Mouse (Mus musculus) lung, embryonic 16.5 days (tissue): ENCODE results near the gene Fam129a. TPM values are rescaled to one million over a fixed set of nuclear protein-coding genes. Genes with fewer than 3 reads are reported as not detected.
"Not testable (repeated sequence)": the region's sequence is repeated elsewhere in the genome, so short reads cannot be mapped to it uniquely, and the experiment has no call there.

ENCODE experiments used
- ATAC-seq: fragments of 200-750 bp; cut with Nextera tagmentation; 2 replicates; pipeline ENCODE4 v1.8.0; 2017; ENCODE audit warnings: low read depth, mild to moderate bottlenecking, moderate library complexity
- H3K27ac ChIP-seq: fragments of 300-500 bp; sonication (generic); 2 replicates; pipeline ENCODE4 v1.5.1; 2014; ENCODE audit warnings: mild to moderate bottlenecking, control low read depth, low read length
- H3K27me3 ChIP-seq: fragments of 300-500 bp; sonication (generic); 2 replicates; pipeline ENCODE4 v1.6.1; 2014; ENCODE audit warnings: low read depth, low read length, mixed read lengths; ENCODE audit not compliant: control insufficient read depth, insufficient read depth
- H3K36me3 ChIP-seq: fragments of 300-500 bp; sonication (generic); 2 replicates; pipeline ENCODE4 v1.6.1; 2014; ENCODE audit warnings: low read length; ENCODE audit not compliant: control insufficient read depth, insufficient read depth
- H3K4me1 ChIP-seq: fragments of 300-500 bp; sonication (generic); replicated peaks from 2 replicates; pipeline ENCODE4 v1.6.1; 2014; ENCODE audit warnings: low read length, mixed read lengths; ENCODE audit not compliant: control insufficient read depth, insufficient read depth
- H3K4me2 ChIP-seq: fragments of 300-500 bp; sonication (generic); 2 replicates; pipeline ENCODE4 v1.6.1; 2014; ENCODE audit warnings: low read depth, low read length, control low read depth
- H3K4me3 ChIP-seq: fragments of 300-500 bp; sonication (generic); 2 replicates; pipeline ENCODE4 v1.5.1; 2014; ENCODE audit warnings: mild to moderate bottlenecking, low read length, control low read depth
- H3K9ac ChIP-seq: fragments of 300-500 bp; sonication (generic); 2 replicates; pipeline ENCODE4 v1.6.1; 2014; ENCODE audit warnings: low read length, control low read depth
- H3K9me3 ChIP-seq: fragments of 300-500 bp; sonication (generic); 2 replicates; pipeline ENCODE4 v1.6.1; 2016; ENCODE audit warnings: low read length; ENCODE audit not compliant: control insufficient read depth
- WGBS: fragments of 180-500 bp; shearing (Covaris S2); extraction: QIAGEN DNeasy Blood & Tissue Kit; methylation state at CpG from one replicate; pipeline ENCODE4 v1.1.7; 2014; 5-methylcytosine and 5-hydroxymethylcytosine counted together
- polyA plus RNA-seq: library from polyadenylated mRNA; unstranded; fragments of >200 nt; fragmentation: Nextera tagmentation; extraction: Ambion mirVana; gene quantifications from 2 replicates; pipeline ENCODE4 v1.2.1, GENCODE M21; 2015

Fam129a gene
- polyA plus RNA-seq, 1 experiment from 2014 or later: 14.1 TPM

GRCm38 (mm10) chr1:151596562-151596961 lies 25.6 kb downstream of the Fam129a start:
- 57% methylated on average over 8 of the region's 8 CpGs for WGBS
- Histone ChIP-seq H3K27me3 (no peaks in the 10 kb centered on the region), H3K4me2 (no peak overlapping the region)

GRCm38 (mm10) chr1:151597677-151598297 lies 26.8 kb downstream of the Fam129a start:
- no peak; the same call in 1 of the 2 replicates for ATAC-seq
- 0 out of 2 replicates have a peak, but pooled peaks cover 2% of the 10 kb centered on the region for H3K4me1 ChIP-seq
- no peak overlapping the region for H3K4me3 ChIP-seq
- H3K9me3 ChIP-seq: no peaks in the 10 kb centered on the region
- H3K36me3 ChIP-seq: no peaks in the 10 kb centered on the region
- H3K27me3 ChIP-seq: no peaks in the 10 kb centered on the region
- H3K9ac ChIP-seq: no peak overlapping the region
- WGBS: 62% methylated on average over 6 of the region's 6 CpGs
- H3K4me2 ChIP-seq: no peak overlapping the region
- H3K27ac ChIP-seq: no peak overlapping the region

More at GRCm38 (mm10) chr1:151596562-151596961, 25.6 kb downstream of the Fam129a start:
- no peaks in the 10 kb centered on the region for H3K9me3 ChIP-seq
- no peak overlapping the region for H3K4me3 ChIP-seq
- peaks cover 7% of the 10 kb centered on the region for H3K4me1 ChIP-seq
- ATAC-seq: no peak
- H3K36me3 ChIP-seq: no peaks in the 10 kb centered on the region
- H3K9ac ChIP-seq: no peak overlapping the region
- H3K27ac ChIP-seq: no peak overlapping the region

- Histone ChIP-seq H3K27me3 (no peaks in the 10 kb centered on the region), H3K4me3 (no peak overlapping the region), H3K9me3 (no peaks in the 10 kb centered on the region), H3K27ac (no peak overlapping the region), H3K4me1 (peaks cover 2% of the 10 kb centered on the region; the same call in 1 of the 2 replicates), H3K4me2 (no peak overlapping the region), H3K9ac (no peak overlapping the region), H3K36me3 (no peaks in the 10 kb centered on the region)
- no peak for ATAC-seq
- WGBS: 91% methylated on average over 2 of the region's 2 CpGs
Measured at GRCm38 (mm10) chr1:151598876-151599275, 27.9 kb downstream of the Fam129a start.

- 60% methylated on average over 2 of the region's 2 CpGs for WGBS
- Histone ChIP-seq H3K27ac (no peak overlapping the region), H3K27me3 (no peaks in the 10 kb centered on the region), H3K4me3 (no peak overlapping the region), H3K4me2 (no peak overlapping the region), H3K9ac (no peak overlapping the region), H3K4me1 (no peaks in the 10 kb centered on the region; the same call in 1 of the 2 replicates), H3K9me3 (no peaks in the 10 kb centered on the region), H3K36me3 (no peaks in the 10 kb centered on the region)
- no peak for ATAC-seq
Measured at GRCm38 (mm10) chr1:151604328-151604727, 33.3 kb downstream of the Fam129a start.

GRCm38 (mm10) chr1:151607957-151608356 lies 37.0 kb downstream of the Fam129a start:
- H3K4me1 ChIP-seq, H3K9ac ChIP-seq, H3K36me3 ChIP-seq, H3K4me2 ChIP-seq, H3K9me3 ChIP-seq, H3K4me3 ChIP-seq, H3K27ac ChIP-seq, H3K27me3 ChIP-seq: not testable (repeated sequence)
- WGBS: 47% methylated on average over 3 of the region's 3 CpGs
- ATAC-seq: 0 out of 2 replicates have a peak, but pooled peaks have one; percentile 31

- H3K4me2 ChIP-seq: no peak overlapping the region
- no peaks in the 10 kb centered on the region for H3K27me3 ChIP-seq
- ATAC-seq: no peak
- H3K9me3 ChIP-seq: no peaks in the 10 kb centered on the region
- no peaks in the 10 kb centered on the region for H3K36me3 ChIP-seq
- no peak overlapping the region for H3K4me3 ChIP-seq
- no peak overlapping the region for H3K27ac ChIP-seq
- no peak overlapping the region for H3K9ac ChIP-seq
- H3K4me1 ChIP-seq: peaks cover 5% of the 10 kb centered on the region; the same call in 1 of the 2 replicates
Measured at GRCm38 (mm10) chr1:151610621-151611020, 39.6 kb downstream of the Fam129a start.

GRCm38 (mm10) chr1:151614320-151614935 lies 43.4 kb downstream of the Fam129a start:
- 50% methylated on average over 10 of the region's 10 CpGs for WGBS
- Histone ChIP-seq H3K27ac (no peak overlapping the region), H3K27me3 (no peaks in the 10 kb centered on the region), H3K4me3 (no peak overlapping the region), H3K36me3 (no peaks in the 10 kb centered on the region), H3K4me1 (peaks cover 14% of the 10 kb centered on the region; the same call in 1 of the 2 replicates), H3K4me2 (no peak overlapping the region), H3K9me3 (no peaks in the 10 kb centered on the region), H3K9ac (no peak overlapping the region)
- no peak for ATAC-seq

GRCm38 (mm10) chr1:151615625-151616024 lies 44.6 kb downstream of the Fam129a start:
- Histone ChIP-seq H3K9ac (no peak overlapping the region), H3K27me3 (no peaks in the 10 kb centered on the region), H3K36me3 (no peaks in the 10 kb centered on the region), H3K9me3 (no peaks in the 10 kb centered on the region), H3K4me3 (no peak overlapping the region), H3K4me1 (peaks cover 17% of the 10 kb centered on the region; the same call in 1 of the 2 replicates), H3K27ac (no peak overlapping the region), H3K4me2 (no peak overlapping the region)
- 86% methylated on average over 6 of the region's 6 CpGs for WGBS
- no peak for ATAC-seq

- ATAC-seq: no peak
- Histone ChIP-seq H3K27ac (no peak overlapping the region), H3K27me3 (no peaks in the 10 kb centered on the region), H3K4me2 (no peak overlapping the region), H3K36me3 (no peaks in the 10 kb centered on the region), H3K9ac (no peak overlapping the region), H3K4me3 (no peak overlapping the region), H3K9me3 (no peaks in the 10 kb centered on the region), H3K4me1 (peaks cover 17% of the 10 kb centered on the region; the same call in 1 of the 2 replicates)
- WGBS: 85% methylated on average over 7 of the region's 7 CpGs
Measured at GRCm38 (mm10) chr1:151616555-151617205, 45.7 kb downstream of the Fam129a start.
